Mouse (Mus musculus) heart, postnatal 10 days (tissue): ENCODE results near the gene 4933415A04Rik. TPM values are rescaled to one million over a fixed set of nuclear protein-coding genes. Genes with fewer than 3 reads are reported as not detected.

ENCODE experiments used
- DNase-seq, 2 experiments: peaks; one replicate each; pipeline ENCODE4 v3.0.0; 2021
- intact Hi-C: fragments of 180-260 bp; cut with DNase I; formaldehyde crosslinking; loops from one replicate; pipeline ENCODE4 v1.15.1; 2025
- total RNA-seq, 2 experiments: library from RNA; stranded (reverse); gene quantifications; 2 replicates each; pipeline ENCODE4 v1.2.3; 2021

4933415A04Rik gene
- total RNA-seq, 2 experiments from 2014 or later: 2.7 to 3.4 TPM

DNA sequence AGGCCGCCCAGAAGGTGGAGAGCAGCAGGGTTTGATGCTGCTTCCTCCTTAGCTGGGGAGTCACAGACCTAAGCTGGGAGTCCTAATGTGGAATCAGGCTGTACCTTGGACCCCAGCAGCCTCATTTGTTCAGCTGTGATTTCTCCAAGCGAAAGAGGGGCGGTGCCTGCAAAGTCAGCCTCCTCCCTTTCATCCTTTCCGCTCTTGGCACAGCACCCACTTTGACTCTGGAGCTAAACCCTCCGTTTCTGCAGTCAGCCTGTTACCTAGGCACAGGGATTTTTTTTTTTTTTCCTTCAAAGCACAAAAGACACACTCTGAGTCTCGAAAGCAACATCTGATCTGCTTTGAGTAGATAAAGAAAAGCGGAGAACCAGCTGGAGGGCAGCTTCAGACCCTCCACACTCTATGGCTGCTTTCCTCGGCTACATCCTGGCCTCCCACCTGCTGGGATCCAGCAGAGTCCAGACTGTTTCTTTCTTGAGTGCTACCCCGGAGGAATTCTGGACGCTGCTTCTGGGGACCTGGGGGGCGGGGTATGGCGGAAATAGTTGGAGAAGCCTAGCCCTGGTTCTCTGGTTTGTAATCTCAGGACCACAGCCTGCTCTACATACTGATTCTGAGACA lies 39.6 kb downstream of the 4933415A04Rik start:
- intact Hi-C loops: loop anchor here (5.0 kb wide), 1 partner anchor 56 kb away; the partner anchor contains the start of gene Pwwp2a
- peak; percentile 55 to 72 for DNase-seq

- DNase-seq: no peak
- intact Hi-C loops: loop anchor here (5.0 kb wide), 1 partner anchor 55 kb away; the partner anchor contains the start of gene Pwwp2a
These were observed 40.2 kb downstream of the 4933415A04Rik start for GRCm38 (mm10) chr11:43626927-43627645.

- intact Hi-C loops: no loop called here
- no peak for DNase-seq
These were observed 44.8 kb downstream of the 4933415A04Rik start for GRCm38 (mm10) chr11:43631645-43632044.

GRCm38 (mm10) chr11:43632566-43632965 lies 45.7 kb downstream of the 4933415A04Rik start:
- DNase-seq: peak in 1 of 2 experiments; percentile 22
- intact Hi-C loops: no loop called here

GRCm38 (mm10) chr11:43633165-43633564 lies 46.3 kb downstream of the 4933415A04Rik start:
- intact Hi-C loops: no loop called here

GRCm38 (mm10) chr11:43633658-43634401 lies 47.0 kb downstream of the 4933415A04Rik start:
- DNase-seq: peak; percentile 84 to 85
- intact Hi-C loops: no loop called here

More at GRCm38 (mm10) chr11:43633165-43633564, 46.3 kb downstream of the 4933415A04Rik start:
- DNase-seq: no peak

DNA sequence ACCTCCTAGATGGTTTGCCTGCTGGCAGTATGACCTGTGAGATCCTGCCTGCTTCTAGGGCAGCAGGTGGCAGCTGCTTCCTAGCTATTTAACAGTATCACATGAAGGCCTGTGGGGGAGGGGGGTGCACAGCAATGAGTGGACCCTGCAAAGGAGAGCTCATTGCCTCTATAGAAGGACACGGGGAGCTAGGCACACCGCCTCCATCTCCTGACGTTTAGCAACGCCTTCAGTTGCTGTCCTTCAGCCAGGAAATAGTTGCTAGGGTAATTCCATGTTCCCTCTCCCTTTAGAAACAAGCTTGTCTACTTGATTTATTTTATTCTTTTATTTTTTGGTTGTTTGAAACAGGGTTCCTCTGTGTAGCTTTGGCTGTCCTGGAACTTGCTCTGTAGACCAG lies 49.9 kb downstream of the 4933415A04Rik start:
- intact Hi-C loops: no loop called here
- DNase-seq: no peak

- intact Hi-C loops: no loop called here
- DNase-seq: no peak
These were observed 51.6 kb downstream of the 4933415A04Rik start for GRCm38 (mm10) chr11:43638486-43638885.

Other genes starting within 250 kb of the 4933415A04Rik start
- gene Pttg1, start 160.8 kb upstream of the 4933415A04Rik start, total RNA-seq: 10 to 100 TPM; 64.1 to 70.3 TPM
- 10 to 100 TPM; 29.5 to 31.4 TPM for gene Slu7, start 153.3 kb upstream of the 4933415A04Rik start, total RNA-seq
- 10 to 100 TPM; 15.4 to 15.8 TPM for gene C1qtnf2, start 112.8 kb upstream of the 4933415A04Rik start, total RNA-seq
- gene Ccnjl, start 58.3 kb upstream of the 4933415A04Rik start, total RNA-seq: 10 to 100 TPM; 10.2 to 11.3 TPM
- gene Fabp6, start 14.5 kb downstream of the 4933415A04Rik start, total RNA-seq: not detected
- gene Pwwp2a, start 95.0 kb downstream of the 4933415A04Rik start, total RNA-seq: 10 to 100 TPM; 30.4 to 34.2 TPM
- gene Ttc1, start 161.0 kb downstream of the 4933415A04Rik start, total RNA-seq: 10 to 100 TPM; 47.4 to 50.0 TPM